Mouse (Mus musculus) E14TG2a.4 (cell line): Measurements from ENCODE around the gene Frmpd2.

ENCODE experiments used
- H3K27me3 ChIP-seq: 2 replicates; pipeline ENCODE4 v1.6.1; 2014; ENCODE audit warnings: low read length, control low read depth; ENCODE audit not compliant: insufficient read depth
- H3K36me3 ChIP-seq: 2 replicates; pipeline ENCODE4 v1.6.1; 2014; ENCODE audit warnings: low read length, control low read depth; ENCODE audit not compliant: insufficient read depth
- H3K4me1 ChIP-seq: replicated peaks from 2 replicates; pipeline ENCODE4 v1.6.1; 2014; ENCODE audit warnings: low read depth, low read length, control low read depth
- H3K4me3 ChIP-seq: replicated peaks from 2 replicates; pipeline ENCODE4 v1.5.1; 2014; ENCODE audit warnings: mild to moderate bottlenecking, low read length
- H3K9me3 ChIP-seq: 2 replicates; pipeline ENCODE4 v1.6.1; 2014; ENCODE audit warnings: low read length, control low read depth
- CTCF ChIP-seq: conservative IDR thresholded peaks from 2 replicates; pipeline ENCODE4 v1.5.1; 2014; ENCODE audit warnings: low read length
- NANOG ChIP-seq: IDR thresholded peaks from 2 replicates; pipeline ENCODE4 v1.6.1; 2014; ENCODE audit warnings: borderline replicate concordance, low read length, mixed read lengths
- POU5F1 ChIP-seq: IDR thresholded peaks from 2 replicates; pipeline ENCODE4 v1.6.1; 2014; ENCODE audit warnings: low read length, borderline replicate concordance

Frmpd2 gene

DNA sequence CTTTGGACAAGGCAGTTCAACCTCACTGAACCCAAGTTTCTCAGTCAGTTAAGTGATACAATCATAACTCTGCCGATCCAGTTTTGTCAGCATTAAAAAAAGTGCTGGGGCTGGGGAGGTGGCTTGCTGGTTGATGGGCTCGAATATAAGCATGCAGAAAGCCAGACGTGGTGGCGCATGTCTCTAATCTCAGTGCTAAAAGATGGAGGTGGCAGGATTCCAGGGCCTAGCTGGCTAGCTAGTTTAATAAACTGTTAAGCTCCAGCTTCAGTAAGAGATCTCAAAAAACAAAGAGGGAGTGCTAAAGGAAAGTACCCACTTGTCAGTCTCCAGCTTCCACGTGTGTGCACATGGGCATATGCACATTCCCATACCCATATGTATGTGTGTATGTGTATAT lies 25.9 kb downstream of the Frmpd2 start:
- no peak overlapping the region for H3K4me3 ChIP-seq
- H3K27me3 ChIP-seq, result no peaks in the 10 kb centered on the region
- H3K9me3 ChIP-seq, result no peaks in the 10 kb centered on the region
- TF ChIP-seq NANOG (no peak), CTCF (no peak), POU5F1 (no peak)
- no peaks in the 10 kb centered on the region for H3K4me1 ChIP-seq
- H3K36me3 ChIP-seq, result no peaks in the 10 kb centered on the region

DNA sequence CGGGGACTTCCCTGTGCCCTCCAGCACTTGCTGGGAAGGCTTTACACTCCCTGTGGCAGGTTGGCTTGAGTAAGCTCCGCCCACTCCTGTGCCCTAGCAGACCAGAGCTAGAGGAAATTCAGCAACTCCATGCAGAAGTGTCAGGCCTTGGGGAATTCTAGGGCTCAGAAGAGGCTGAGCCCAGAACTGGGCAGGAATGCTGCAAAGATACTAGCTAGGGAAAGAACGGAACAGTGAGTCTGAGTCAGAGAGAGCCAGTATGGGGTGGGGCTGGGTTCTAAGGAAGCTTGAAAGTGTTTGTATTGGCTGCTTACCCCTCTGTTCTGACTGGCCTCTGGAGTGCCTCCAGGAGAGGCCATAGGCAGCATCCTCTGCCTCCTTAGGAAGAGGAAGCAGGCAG lies 27.4 kb downstream of the Frmpd2 start:
- no peaks in the 10 kb centered on the region for H3K9me3 ChIP-seq
- no peaks in the 10 kb centered on the region for H3K4me1 ChIP-seq
- no peaks in the 10 kb centered on the region for H3K27me3 ChIP-seq
- H3K4me3 ChIP-seq, result no peak overlapping the region
- TF ChIP-seq NANOG, result no peak
- no peak for TF ChIP-seq CTCF
- TF ChIP-seq POU5F1, result no peak
- no peaks in the 10 kb centered on the region for H3K36me3 ChIP-seq

DNA sequence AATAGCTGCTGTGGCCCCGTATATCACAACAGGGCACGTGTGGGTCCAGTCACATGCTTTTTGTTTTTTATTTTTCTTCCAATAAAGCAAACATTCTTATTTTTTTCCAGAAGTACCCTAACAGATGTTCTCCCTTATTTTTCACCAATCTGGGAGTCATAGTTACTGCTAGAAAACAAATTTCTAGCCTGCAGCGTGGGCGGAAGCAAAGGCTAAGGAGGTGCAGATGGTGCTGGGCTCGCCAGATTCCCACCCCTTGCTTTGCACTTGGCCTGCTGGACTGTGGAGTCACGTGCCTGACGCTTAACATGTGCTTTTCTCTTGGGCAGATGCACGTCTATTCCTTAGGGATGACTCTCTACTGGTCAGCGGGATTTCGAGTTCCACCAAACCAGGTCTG lies 29.1 kb downstream of the Frmpd2 start:
- Histone ChIP-seq H3K4me1 (no peaks in the 10 kb centered on the region), H3K36me3 (no peaks in the 10 kb centered on the region), H3K27me3 (0 out of 2 replicates have a peak, but pooled peaks cover 2% of the 10 kb centered on the region), H3K9me3 (no peaks in the 10 kb centered on the region), H3K4me3 (no peak overlapping the region)
- no peak for TF ChIP-seq CTCF
- TF ChIP-seq NANOG, result no peak
- no peak for TF ChIP-seq POU5F1

DNA sequence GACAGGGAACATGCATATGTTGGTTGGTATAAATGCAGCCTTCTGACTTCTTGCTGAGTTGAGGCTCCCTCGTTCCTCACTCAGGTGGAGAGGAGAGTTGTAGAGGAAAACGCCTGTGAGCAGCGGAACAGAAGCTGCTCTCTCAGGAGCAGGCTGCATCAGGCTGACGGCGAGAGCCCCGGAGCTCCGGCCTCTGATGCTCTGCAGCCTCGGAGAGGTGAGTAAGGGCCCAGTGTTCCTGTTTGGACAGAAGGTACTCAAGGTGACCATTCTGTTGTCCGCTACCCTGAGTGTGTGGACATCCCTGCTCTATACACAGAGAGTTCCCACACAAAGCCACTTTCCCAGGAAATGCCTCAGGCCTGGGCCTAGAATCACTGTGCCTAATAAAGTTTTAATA lies 31.8 kb downstream of the Frmpd2 start:
- H3K27me3 ChIP-seq, result 0 out of 2 replicates have a peak, but pooled peaks cover 2% of the 10 kb centered on the region
- no peaks in the 10 kb centered on the region for H3K9me3 ChIP-seq
- H3K36me3 ChIP-seq, result no peaks in the 10 kb centered on the region
- no peak overlapping the region for H3K4me3 ChIP-seq
- H3K4me1 ChIP-seq, result no peaks in the 10 kb centered on the region
- no peak for TF ChIP-seq NANOG

DNA sequence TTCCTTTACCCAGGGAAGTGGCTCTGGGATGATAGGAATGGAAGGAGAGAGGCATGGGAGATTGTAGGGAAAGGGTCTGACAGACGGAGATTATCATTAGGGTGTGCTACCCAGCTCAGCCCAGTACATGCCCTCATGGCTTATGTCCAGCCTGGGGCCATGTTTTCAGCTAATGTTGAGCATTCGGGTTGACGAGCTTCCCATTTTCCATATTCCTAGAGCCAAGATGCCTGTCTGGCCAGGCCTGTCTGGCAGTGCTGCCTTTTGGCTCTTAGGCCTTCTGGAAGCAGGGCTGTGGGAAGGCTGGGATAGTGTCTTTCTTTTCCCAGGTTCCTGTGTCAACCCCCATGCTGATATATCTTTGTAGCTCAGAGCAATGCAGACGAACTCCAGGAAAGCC lies 35.2 kb downstream of the Frmpd2 start:
- no peaks in the 10 kb centered on the region for H3K9me3 ChIP-seq
- 0 out of 2 replicates have a peak, but pooled peaks cover 2% of the 10 kb centered on the region for H3K27me3 ChIP-seq
- no peaks in the 10 kb centered on the region for H3K36me3 ChIP-seq
- H3K4me3 ChIP-seq, result no peak overlapping the region
- TF ChIP-seq NANOG, result no peak
- TF ChIP-seq CTCF, result no peak
- TF ChIP-seq POU5F1, result no peak
- no peaks in the 10 kb centered on the region for H3K4me1 ChIP-seq

DNA sequence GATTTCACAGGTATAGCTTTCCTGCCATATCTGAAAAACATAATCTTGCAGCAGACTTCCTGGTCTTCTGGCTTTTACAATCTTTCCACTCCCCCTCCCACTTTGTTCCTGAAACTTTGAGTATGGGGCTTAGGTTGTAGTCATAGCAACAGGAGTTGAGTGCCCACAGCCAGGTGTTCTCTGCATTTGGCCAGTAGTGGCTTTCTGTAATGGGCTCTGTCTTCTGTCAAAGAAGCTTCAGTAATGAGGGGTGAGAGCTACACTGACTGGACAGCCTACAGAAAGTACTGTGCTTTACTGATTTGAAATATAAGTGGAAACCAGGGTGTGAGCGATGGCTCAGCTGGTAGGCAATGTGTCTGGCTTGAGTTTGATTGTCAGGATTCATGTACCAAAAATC lies 37.2 kb downstream of the Frmpd2 start:
- no peak overlapping the region for H3K4me3 ChIP-seq
- H3K27me3 ChIP-seq, result 0 out of 2 replicates have a peak, but pooled peaks cover 2% of the 10 kb centered on the region
- H3K9me3 ChIP-seq, result no peaks in the 10 kb centered on the region
- H3K36me3 ChIP-seq, result no peaks in the 10 kb centered on the region
- TF ChIP-seq CTCF (no peak), POU5F1 (no peak), NANOG (no peak)
- H3K4me1 ChIP-seq, result no peaks in the 10 kb centered on the region

DNA sequence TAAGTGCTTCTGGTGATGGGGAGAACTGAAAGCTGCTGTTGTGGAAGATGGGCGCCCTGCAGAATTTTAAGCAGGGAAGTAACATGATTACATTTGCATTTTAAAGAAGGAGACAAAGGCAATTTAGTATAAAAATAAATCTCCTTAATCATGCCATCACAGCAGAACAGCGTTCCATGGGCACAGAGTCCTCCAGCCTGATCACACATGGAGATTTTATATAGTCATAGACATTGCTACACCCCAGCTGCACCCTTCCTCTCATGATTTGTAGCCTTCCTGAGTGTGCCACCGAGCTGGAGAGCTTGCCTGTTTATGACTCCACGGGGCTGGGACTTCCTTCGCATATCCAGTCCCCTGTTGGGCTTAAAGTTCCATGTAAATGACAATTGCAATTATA lies 42.4 kb downstream of the Frmpd2 start:
- TF ChIP-seq CTCF, result no peak
- H3K4me1 ChIP-seq, result no peaks in the 10 kb centered on the region
- H3K36me3 ChIP-seq, result no peaks in the 10 kb centered on the region
- no peaks in the 10 kb centered on the region for H3K9me3 ChIP-seq
- no peak overlapping the region for H3K4me3 ChIP-seq
- no peaks in the 10 kb centered on the region; the same call in 1 of the 2 replicates for H3K27me3 ChIP-seq

DNA sequence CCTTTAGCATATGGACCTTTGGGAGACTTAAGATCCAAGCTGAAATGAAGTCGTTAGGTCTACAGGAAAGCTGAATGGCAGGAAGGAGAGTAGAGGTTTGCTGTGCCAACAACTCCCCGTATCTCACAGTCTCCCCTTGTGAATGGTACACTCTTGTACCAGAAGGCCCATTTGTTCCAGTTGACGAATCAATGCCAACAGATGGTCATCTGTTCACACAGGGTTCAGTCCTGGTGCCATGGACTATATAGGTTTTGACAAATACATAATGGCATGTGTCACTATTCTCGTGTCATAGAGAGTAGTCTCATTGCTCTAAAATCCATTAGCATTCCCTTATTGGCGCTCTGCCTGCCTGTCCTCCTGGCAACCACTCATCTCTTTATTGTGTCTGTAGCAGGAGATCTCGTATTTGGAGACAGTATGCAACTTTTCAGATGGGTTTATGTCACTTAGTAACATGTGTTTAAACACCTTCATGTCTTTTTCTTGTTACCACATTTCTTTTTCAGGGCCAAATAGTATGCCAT lies 43.3 kb downstream of the Frmpd2 start:
- Histone ChIP-seq H3K36me3 (no peaks in the 10 kb centered on the region), H3K9me3 (no peaks in the 10 kb centered on the region), H3K4me3 (no peak overlapping the region), H3K4me1 (no peaks in the 10 kb centered on the region), H3K27me3 (no peaks in the 10 kb centered on the region; the same call in 1 of the 2 replicates)
- TF ChIP-seq CTCF (no peak), NANOG (no peak), POU5F1 (no peak)

DNA sequence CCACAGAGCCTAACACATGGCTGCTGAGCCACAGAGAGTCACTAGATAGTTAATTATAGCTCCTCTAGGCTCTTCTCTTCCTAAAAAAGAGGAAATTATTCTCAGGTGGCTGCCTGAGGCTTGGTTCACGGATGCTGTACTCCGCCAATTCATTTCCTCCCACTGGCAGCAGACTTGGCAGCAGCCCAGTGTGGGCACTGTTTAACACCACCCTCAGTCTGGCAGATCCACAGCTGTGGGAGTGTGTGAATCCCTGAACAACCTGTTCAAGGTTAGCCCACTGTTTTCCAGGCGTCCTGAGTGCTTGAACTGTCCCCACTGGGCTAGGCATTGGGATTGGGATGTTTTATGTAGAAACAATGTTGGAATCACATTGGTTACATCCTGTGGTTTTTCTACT lies 50.0 kb downstream of the Frmpd2 start:
- no peaks in the 10 kb centered on the region for H3K9me3 ChIP-seq
- H3K27me3 ChIP-seq, result no peaks in the 10 kb centered on the region; the same call in 1 of the 2 replicates
- no peaks in the 10 kb centered on the region for H3K36me3 ChIP-seq
- TF ChIP-seq CTCF (no peak), NANOG (no peak), POU5F1 (no peak)
- H3K4me1 ChIP-seq, result no peaks in the 10 kb centered on the region
- no peak overlapping the region for H3K4me3 ChIP-seq
